Mouse (Mus musculus) B cell, adult (primary cell): ENCODE measurements around the gene Asb1. TPM values are rescaled to one million over a fixed set of nuclear protein-coding genes. Genes with fewer than 3 reads are reported as not detected.

Experiments
- total RNA-seq: library from RNA; stranded (reverse); gene quantifications from 4 replicates; pipeline ENCODE4 v1.2.4, GENCODE M21; 2023; ENCODE audit not compliant: inconsistent age

Asb1 gene
- 11.6 to 16.5 TPM (median 15.1 TPM) in 4 replicates for total RNA-seq

DNA sequence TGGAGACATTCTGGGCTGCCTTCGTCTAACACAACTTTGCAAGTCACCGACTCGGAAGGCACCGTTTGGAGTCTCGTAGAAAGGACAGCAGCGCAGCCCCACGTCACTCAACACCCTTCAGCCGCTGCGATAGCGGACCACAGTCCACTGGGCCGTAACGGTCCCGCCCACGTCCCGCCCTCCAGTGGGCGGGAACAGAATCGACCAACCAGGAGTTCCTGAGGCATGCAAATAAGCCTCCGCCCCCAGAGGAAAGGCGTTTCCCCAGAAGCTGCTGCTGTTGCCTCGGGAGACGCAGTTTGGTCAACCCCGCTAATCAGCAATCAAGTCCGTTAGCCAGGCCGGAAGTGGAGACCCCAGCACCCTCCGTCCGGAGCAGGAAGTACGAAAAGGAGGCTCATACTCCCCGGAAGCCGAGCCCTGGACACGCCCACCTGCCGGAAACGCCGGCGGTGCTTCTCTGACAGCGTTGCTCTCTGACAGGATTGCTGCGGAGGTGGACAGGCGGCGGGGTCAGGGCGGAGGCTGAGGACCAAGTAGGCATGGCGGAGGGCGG, at the start of gene Asb1:
Gene Asb1 (plus strand): TSS at position 274 of the 556 bp plus-strand sequence.

DNA sequence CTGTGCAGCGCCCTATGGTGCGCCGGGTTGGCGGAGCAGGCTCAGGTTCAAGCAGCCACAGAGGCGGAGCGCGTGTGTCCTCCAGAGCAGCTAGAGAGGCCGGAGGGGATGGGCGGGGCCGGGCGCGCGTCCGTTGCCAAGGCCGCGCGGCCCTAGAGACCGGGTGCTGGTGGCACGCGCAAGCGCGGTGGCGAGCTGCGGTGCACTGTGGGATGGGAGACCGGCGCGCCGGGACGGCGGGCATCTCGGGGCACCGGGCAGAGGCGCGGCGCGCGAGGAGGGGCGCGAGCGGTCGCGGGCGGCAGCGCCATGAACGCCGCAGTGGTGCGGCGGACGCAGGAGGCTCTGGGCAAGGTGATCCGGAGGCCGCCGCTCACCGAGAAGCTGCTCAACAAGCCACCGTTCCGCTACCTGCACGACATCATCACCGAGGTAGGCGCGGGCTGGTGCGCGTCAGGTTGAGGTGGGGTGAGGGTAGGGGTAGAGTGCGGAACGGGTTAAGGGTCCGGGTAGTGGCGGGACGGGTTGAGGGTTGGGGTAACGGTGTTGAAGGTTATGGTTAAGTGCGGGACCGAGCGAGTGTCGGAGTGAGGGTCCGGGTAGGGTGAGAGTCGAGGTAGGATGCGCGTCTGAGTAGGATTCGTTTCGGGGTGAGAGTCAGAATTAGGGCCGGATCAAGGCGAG, 45.7 kb upstream of the Asb1 start, which contains the start of gene Traf3ip1:
Gene Traf3ip1 (plus strand): TSS at position 191 of the 684 bp plus-strand sequence.

Other genes starting within 250 kb of the Asb1 start
- gene Scly, start 242.2 kb upstream of the Asb1 start, total RNA-seq: 24.4 to 31.8 TPM (median 31.3 TPM) in 4 replicates
- 0.19 TPM in 1 of 4 replicates, not detected in the others for gene Espnl, start 218.5 kb upstream of the Asb1 start, total RNA-seq
- not detected in 4 replicates for gene Klhl30, start 189.5 kb upstream of the Asb1 start, total RNA-seq
- not detected in 4 replicates for gene Erfe, start 174.1 kb upstream of the Asb1 start, total RNA-seq
- 110 to 118 TPM (median 114 TPM) in 4 replicates for gene Ilkap, start 141.7 kb upstream of the Asb1 start, total RNA-seq
- gene Hes6, start 126.5 kb upstream of the Asb1 start, total RNA-seq: 32.1 to 42.0 TPM (median 36.4 TPM) in 4 replicates
- gene Per2, start 81.2 kb upstream of the Asb1 start, total RNA-seq: 16.8 to 33.2 TPM (median 23.9 TPM) in 4 replicates
- 7.1 to 9.6 TPM (median 8.4 TPM) in 4 replicates for gene Traf3ip1, start 45.9 kb upstream of the Asb1 start, total RNA-seq